Mouse (Mus musculus) cerebellum, adult 8-10 months (tissue): ENCODE results near the gene Psen2.

Experiments used
- DNase-seq: peaks from one replicate; pipeline ENCODE4 v3.0.0; 2022

Psen2 gene

DNA sequence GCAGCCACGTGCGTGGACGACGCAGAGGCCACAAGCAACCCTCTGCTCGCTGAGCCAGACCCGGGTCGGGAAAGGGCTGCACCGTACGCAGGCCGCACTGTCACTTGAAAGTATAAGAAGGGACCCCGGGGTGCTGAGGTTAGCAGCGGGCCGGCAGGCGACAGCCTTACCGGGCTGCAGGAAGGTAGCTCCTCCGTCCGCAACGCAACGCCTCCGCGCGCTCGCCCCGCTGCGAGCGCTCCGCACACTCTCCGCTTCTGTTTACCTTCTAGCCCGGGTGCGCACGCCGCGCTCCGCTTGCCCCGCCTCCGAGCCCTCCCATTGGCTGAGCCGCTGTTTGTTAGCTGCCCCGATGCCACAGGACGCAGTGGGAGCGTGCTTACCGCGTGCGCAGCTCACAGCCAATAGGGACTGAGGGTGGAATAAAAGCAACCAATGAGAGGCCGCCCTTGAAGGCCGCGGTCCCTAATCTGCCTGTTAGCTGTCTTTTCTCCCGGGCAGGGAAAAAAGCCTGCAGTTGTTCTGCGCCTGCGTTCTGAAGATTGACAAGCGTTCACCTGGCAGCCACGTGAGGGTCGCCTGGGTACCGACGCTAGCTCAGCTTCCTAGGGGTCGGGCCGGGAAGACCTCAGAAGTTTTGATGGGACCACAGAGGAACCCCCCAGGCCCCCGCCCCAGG, 67.4 kb downstream of the Psen2 start:
- DNase-seq = peak; percentile 97

DNA sequence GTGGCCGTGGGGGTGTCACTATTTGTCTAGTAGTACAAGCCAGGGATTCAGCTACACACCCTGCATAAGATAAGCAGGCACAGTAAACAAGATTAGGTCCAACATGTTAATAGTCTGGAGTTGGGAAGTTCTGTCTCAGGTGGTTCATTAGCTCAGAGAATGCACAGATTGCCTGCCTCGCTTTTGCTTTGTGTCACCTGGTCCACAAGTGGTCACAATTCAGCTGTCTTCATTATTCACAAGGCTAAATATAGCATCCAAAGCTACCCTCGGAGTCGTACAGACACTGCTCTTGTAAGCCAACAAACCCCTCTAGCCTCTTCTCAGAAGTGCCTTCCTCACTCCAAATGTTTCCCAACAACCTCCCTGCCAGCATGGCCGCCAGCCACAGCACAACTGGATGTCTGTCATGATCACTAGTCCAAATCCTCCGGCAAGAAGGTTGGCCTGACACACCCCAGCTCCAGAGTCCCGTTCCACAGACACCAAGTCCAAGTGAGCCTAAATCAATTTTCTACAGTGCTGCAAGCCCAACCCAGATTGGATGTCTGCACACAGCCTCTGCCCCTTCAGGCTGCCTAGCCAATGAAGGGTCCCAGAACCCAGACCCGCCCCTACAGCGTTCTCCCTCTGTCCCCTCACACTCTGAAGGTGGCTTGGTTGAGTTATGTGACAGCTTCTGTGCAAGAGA, 68.3 kb downstream of the Psen2 start:
- DNase-seq = no peak

DNA sequence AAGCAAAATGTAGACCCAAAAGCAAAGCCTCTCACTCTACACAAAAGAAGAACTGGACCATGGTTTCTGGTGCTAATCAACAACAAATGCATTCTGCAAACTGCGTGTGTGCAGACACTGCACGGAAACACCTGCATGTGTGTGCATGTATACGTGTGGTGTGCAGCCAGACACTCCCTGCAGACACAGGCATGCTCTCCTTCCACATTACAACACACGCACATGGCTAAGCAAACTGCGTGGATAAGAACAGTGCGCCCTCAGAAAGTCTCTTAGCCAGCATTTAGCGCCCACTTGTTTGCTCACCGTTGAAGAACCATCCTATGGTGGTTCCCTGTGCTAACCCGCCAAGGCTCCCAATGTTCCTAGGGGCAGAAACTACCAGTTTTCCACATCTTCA, 69.2 kb downstream of the Psen2 start:
- no peak for DNase-seq

DNA sequence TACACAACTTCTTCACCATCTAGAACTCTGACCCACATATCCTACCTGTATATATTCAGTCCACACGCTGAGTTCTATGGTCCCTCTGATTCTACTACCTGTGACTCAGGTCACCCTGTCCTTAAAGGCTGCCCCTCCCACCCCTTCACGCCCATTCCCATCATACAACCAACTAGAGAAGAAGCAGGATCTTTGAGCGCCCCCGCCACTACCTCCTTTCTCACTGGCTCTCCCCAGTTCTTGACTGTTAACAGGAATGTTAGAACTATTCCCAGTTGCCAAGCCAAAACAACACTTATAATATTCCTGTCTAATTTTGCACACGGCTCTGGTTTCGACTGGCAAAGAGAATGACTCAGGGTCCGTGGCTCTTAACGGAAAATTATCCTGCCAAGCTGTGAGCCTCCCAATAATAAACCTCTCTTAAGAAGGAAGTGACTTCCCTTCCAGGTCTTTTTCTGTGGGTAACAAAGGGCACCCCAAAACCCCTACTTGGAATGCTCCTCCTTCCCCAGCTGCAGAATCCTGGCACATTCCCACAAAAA, 69.8 kb downstream of the Psen2 start:
- DNase-seq = no peak

DNA sequence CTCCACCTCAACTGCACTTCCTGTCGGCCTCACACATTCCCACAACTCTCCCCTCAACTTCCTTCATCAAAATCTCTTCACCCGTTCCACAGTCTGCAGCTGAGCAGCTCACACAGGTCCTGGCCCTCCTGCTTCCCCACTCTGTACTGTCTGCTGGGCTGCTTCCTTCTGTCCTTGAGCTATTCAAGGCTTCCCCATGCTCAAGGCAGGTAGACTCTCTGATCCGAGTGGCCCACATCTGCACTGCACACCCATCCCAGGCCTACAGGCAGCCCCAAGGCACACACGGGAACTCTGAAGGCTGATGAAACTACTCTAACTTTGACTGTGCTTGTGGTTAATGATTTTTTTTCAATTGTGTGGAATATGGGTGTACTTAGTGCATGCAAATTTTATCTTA, 70.4 kb downstream of the Psen2 start:
- no peak for DNase-seq

DNA sequence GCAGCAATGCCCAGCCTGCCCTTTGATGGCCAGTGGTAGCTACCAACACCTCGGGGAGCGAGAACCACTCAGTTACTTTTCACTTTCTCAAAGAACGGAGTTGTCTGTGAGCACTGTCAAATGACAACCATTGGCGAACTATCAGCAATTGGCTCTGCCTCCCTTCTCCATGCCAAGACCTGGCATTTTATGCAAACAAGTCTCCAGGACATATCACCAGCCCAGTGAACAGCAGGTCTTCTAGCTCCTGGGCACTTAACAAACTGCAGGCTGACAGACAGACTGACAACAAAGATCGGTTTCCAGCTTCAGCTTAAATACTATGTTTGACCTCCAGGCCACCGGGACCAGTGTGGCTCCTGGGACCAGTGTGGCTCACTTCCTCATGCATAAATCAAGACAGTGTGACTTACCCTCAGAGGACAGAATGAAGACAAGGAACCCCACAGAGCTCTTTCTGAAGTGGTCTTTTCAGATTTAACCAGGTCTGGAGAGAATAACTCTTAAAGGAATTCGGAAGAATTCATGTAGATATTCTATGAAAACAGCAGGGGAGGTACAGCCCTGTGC, 71.5 kb downstream of the Psen2 start:
- DNase-seq = no peak

DNA sequence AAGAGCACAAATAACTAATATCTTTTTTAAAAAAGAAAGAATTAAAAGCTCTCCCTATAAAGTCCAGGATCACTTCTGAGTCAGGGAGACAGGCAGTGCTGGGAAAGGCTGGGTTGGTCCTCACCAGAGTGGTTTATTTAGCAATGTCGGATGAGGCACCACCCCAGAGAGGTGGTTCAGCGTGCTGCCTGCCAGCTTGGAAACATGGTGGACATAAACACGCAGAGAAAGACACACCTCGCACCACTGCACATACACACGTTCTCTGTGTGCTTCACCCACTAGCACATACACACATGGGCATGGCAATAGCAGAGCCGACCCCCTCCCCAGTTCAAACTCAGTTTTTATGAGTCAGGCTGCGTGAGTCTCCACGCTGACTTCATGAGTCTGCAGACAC, 72.1 kb downstream of the Psen2 start:
- DNase-seq = no peak

DNA sequence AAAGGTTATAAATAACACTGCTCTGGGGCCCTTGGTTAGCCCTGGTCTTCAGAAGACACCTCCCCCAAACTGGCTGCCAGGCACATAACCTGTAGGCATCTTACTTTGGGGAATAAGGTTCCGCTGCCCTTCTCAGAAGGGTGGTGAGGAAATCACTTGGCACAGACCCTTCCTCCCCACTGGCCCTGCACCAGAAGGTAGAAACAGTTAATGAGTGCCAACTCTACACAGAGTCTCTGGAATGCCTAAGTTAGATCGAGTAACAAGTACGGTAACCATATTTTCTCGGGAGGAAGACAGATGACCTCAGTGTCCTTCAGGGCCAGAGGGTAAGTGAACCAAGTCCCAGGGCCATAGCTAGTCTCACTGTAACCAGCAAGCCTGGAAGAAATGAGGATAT, 74.3 kb downstream of the Psen2 start:
- no peak for DNase-seq

DNA sequence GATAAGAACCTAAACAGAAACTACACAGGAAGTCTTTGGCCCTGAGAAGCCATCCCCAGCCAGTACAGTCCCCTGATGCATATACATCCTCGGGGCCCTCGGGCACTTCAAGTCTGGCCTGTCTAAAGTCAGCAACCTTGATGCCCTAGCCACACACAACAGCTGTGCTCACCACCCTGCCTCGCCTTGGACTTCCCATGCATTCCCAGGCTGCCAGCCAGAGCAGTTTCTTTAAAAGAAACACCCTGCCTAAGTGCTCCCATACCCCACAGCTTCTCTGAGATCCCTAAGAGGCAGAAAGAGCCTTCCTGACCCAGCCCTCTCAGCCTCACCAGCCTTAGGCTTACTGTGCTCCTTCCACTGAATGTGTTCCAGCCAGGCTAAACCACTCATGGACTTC, 76.9 kb downstream of the Psen2 start:
- no peak for DNase-seq

DNA sequence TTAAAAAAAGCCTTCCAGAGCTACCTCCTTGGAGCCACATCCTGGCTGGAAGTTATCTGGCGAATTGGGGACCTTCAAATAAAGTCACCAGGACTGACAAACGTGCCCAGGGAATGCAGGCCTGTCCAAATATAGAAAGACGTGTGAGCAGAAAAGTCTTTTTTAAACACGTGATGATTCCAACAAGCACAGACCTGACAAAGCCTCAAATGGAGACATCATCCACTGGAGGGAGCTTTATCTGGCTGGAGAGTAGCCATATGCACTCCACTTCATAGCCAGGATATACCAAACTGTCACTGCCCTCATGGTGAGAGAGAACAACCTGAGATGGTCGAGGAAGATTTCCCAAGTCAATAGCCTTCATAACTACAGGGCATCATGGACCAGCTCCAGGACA, 77.4 kb downstream of the Psen2 start:
- DNase-seq = no peak

DNA sequence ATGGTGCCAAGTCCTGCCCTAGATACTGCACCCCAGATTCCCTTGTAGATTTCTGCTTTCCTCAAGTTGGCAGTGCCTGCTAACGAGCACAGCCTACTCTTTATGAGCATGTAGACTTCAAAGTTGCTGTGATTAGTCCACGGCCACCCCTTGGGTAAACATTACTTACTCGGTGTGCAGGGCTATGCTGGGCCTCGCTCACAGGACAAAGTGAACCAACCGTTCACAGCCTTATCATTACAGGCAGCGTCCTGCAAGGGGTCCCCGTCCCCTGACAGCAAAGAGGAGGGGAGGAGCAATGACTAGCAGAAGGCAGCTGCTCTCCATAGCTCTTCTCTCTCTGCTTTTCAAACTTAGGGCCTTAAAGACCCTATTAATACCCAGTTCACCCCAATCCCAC, 78.5 kb downstream of the Psen2 start:
- no peak for DNase-seq

DNA sequence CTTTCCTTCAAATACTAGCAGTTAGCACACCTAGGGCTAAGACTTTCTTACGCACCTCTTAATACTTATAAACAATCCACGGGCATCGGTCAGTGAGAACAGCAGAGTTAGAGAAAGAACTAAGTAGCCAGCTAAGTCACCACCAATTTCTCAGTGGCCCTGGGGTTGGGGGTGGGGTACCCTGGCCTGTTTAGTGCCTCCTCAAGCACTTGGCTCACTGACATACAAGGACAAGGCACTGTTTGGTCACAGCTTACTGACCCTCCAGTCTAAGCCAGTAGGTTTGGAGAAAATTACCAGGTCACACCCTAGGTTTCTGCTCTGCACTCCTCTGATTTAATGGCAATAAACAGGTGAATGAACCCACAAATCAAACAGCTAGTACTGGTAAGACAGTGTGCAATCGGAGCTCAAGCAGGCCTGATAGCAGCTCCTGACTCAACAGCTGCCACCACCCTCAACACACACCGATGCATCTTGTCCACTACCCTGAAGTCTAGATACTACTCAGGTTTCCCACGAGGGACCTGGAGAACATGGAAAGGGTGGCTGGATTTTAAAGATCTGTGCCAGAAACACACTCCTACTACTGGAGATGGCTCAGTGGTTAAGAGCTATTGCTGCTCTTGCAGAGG, 79.6 kb downstream of the Psen2 start:
- DNase-seq = no peak

DNA sequence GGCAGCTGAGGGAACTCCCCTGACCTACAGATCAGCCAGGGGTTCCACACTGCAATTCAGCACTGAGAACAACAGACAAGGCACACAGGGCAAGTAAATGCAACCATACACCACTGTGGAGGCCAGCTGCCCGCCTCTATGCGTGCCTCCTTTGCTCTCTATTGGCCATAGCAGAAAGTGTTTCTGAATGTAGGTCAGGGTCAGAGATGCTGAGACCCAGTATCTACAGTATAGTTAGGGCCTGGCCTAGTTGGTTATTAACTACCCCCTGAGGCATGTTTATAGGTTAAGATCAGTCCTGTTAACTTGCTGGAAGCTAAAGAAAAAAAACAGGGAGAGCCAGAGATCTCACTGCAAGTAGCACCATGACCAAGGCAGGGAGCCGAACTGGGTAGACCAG, 80.5 kb downstream of the Psen2 start:
- DNase-seq = no peak

DNA sequence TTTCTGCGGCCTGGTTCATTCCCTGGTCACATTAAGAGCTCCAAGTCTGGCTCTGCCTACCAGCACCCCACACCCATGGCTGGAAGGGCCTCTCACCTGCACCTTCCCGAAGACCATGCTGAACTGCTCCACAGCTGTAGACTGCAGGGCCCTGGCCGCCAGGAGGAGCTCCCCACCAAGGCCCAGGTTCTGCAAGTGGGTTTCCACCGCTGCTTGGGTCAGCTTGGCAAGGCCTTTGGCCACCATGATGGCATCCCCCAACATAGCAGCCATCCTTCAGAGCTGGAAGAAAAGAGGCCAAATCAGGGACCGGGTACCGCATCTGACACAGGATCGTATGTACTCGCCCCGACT, 81.3 kb downstream of the Psen2 start:
- no peak for DNase-seq

DNA sequence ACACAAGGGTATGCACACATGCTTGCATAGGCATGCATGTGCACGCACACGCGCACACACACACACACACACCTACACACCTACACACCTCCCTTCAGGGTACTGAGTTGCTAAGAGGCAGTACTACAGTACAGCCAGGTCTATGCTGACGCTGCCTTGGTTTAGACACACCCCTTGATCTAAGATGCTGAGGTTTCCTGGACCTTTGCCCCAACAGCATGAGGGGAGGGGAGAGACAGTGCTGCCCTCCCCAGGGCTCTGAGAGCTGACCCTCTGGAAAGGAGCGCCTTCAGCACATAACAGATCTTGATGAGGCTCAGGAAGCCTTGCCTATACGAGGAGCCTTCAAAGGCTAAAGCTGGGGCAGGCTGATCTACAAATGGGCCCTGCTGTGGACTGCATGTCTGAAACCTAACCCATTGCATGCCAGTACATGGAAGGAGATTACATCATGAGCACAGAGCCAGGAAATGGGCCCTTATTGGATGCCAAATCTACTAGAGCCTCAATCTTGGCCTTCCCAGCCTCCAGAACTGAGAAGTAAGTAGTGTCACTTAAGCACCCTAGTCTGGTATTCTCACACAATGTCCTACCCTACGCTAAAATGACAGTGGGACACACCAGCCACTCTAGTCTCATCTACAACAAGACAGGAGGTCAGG, 81.8 kb downstream of the Psen2 start:
- no peak for DNase-seq

DNA sequence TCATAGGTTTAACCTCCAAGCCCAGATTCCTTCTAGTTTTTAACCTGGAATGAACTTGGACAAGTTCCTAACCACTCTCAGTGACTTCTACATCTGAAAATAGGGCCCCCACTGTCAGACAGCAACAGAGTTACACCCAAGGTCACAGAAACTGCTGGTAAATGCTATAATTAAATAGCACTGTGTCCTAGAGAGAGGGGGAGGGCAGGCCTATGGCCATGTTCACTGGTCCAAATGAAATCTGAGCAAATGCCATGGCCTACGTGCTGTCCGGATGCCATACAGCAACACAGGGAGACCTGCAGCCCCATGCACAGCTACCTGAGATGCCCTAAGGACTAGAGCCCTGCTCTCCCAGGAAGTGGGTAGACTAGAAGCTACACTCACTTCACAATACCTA, 83.4 kb downstream of the Psen2 start:
- no peak for DNase-seq

DNA sequence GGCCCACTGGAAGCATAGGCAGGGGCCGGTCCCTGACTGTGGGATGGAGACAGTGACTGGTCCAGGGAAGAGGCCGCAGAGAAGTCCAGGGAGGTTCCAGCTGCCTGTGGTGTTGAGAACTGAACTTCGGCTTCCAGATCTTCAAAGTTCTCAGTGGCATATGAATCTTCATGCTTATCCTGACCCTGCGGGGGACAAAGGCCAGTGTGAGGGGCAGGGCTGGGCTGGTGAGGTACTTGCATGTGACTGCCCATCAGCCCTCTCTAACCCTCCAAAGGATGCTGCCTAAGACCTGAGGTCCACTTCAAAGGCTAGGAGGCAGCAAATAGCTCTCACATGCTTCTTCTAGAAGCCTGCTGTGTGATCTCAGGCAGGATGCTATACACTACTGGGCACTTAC, 84.1 kb downstream of the Psen2 start:
- DNase-seq = no peak

DNA sequence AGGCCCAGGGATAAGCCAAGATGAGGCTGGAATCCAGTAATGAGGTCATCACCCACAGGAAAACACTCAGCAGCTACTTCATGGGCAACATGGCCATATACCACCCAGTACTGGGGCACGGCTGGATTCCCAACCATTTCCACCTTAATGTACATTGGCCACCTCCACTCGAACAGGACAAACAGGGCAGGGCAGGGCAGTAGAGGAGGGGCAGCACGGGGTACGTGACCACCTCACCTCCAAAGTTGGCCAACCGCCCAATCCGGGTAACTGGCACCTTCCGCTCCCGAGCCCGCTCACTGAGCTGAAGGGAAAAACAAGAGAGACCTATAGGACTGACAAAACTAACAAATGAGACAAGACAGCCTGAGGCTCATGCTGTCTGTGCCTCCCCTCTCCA, 84.9 kb downstream of the Psen2 start:
- no peak for DNase-seq
